Mouse (Mus musculus) midbrain, embryonic 12.5 days (tissue): ENCODE data around the gene Cnn2. TPM values are rescaled to one million over a fixed set of nuclear protein-coding genes. Genes with fewer than 3 reads are reported as not detected.

ENCODE experiments used
- ATAC-seq: fragments of 200-750 bp; cut with Nextera tagmentation; 2 replicates; pipeline ENCODE4 v1.8.0; 2017; ENCODE audit warnings: low read depth, moderate TSS enrichment, moderate library complexity; ENCODE audit not compliant: low FRiP score
- H3K27ac ChIP-seq: fragments of 300-500 bp; sonication (generic); replicated peaks from 2 replicates; pipeline ENCODE4 v1.5.1; 2016; ENCODE audit warnings: mild to moderate bottlenecking
- H3K27me3 ChIP-seq: fragments of 300-500 bp; sonication (generic); 2 replicates; pipeline ENCODE4 v1.6.1; 2016; ENCODE audit warnings: mild to moderate bottlenecking
- H3K36me3 ChIP-seq: fragments of 300-500 bp; sonication (generic); 2 replicates; pipeline ENCODE4 v1.6.1; 2016
- H3K4me1 ChIP-seq: fragments of 300-500 bp; sonication (generic); 2 replicates; pipeline ENCODE4 v1.6.1; 2016
- H3K4me2 ChIP-seq: fragments of 300-500 bp; sonication (generic); replicated peaks from 2 replicates; pipeline ENCODE4 v1.6.1; 2016; ENCODE audit warnings: mild to moderate bottlenecking, moderate library complexity
- H3K4me3 ChIP-seq: fragments of 300-500 bp; sonication (generic); 2 replicates; pipeline ENCODE4 v1.5.1; 2016; ENCODE audit warnings: mild to moderate bottlenecking
- H3K9ac ChIP-seq: fragments of 300-500 bp; sonication (generic); replicated peaks from 2 replicates; pipeline ENCODE4 v1.6.1; 2016; ENCODE audit warnings: mild to moderate bottlenecking, moderate library complexity
- H3K9me3 ChIP-seq: fragments of 300-500 bp; sonication (generic); 2 replicates; pipeline ENCODE4 v1.6.1; 2016; ENCODE audit warnings: mild to moderate bottlenecking
- WGBS: fragments of 180-500 bp; shearing (Covaris S2); methylation state at CpG from one replicate; pipeline ENCODE4 v1.1.7; 2016; 5-methylcytosine and 5-hydroxymethylcytosine counted together
- polyA plus RNA-seq: library from polyadenylated mRNA; unstranded; fragments of >200 nt; fragmentation: Nextera tagmentation; extraction: Ambion mirVana; gene quantifications from 2 replicates; pipeline ENCODE4 v1.2.1, GENCODE M21; 2016

Cnn2 gene
- polyA plus RNA-seq, 1 experiment from 2014 or later: 168 TPM

GRCm38 (mm10) chr10:80015583-80015982, 27.2 kb downstream of the Cnn2 start:
- H3K9me3 ChIP-seq: 0 out of 2 replicates have a peak, but pooled peaks cover 7% of the 10 kb centered on the region
- peaks cover 16% of the 10 kb centered on the region; the same call in 1 of the 2 replicates for H3K36me3 ChIP-seq
- 81% methylated on average over 10 of the region's 10 CpGs for WGBS
- H3K9ac ChIP-seq: no peak overlapping the region
- H3K27ac ChIP-seq: no peak overlapping the region
- no peak overlapping the region for H3K4me3 ChIP-seq
- H3K4me2 ChIP-seq: no peak overlapping the region
- ATAC-seq: no peak
- peaks cover 85% of the 10 kb centered on the region for H3K27me3 ChIP-seq
- H3K4me1 ChIP-seq: peaks cover 14% of the 10 kb centered on the region

- no peak within 1 kb of the TSS for H3K4me2 ChIP-seq
- no peak for ATAC-seq
- H3K9me3 ChIP-seq: no peaks in the 10 kb centered on the region
- peaks cover 14% of the 10 kb centered on the region for H3K4me1 ChIP-seq
- H3K27ac ChIP-seq: no peak within 1 kb of the TSS
- no peak within 1 kb of the TSS for H3K9ac ChIP-seq
- peaks cover 91% of the 10 kb centered on the region for H3K27me3 ChIP-seq
- H3K36me3 ChIP-seq: peaks cover 7% of the 10 kb centered on the region; the same call in 1 of the 2 replicates
- no peak within 1 kb of the TSS for H3K4me3 ChIP-seq
- WGBS: 68% methylated on average over 11 of the region's 11 CpGs
Measured at GRCm38 (mm10) chr10:80016511-80016910, 28.1 kb downstream of the Cnn2 start, which contains the start of gene Arhgap45. Gene Arhgap45 (plus strand): TSS chr10:80016653.

- H3K4me3 ChIP-seq: no peak overlapping the region
- no peak overlapping the region for H3K9ac ChIP-seq
- no peaks in the 10 kb centered on the region for H3K9me3 ChIP-seq
- peaks cover 14% of the 10 kb centered on the region for H3K4me1 ChIP-seq
- peaks cover 87% of the 10 kb centered on the region for H3K27me3 ChIP-seq
- H3K4me2 ChIP-seq: no peak overlapping the region
- H3K27ac ChIP-seq: no peak overlapping the region
- WGBS: 90% methylated on average over 10 of the region's 10 CpGs
- ATAC-seq: no peak
- H3K36me3 ChIP-seq: peaks cover 3% of the 10 kb centered on the region; the same call in 1 of the 2 replicates
Measured at GRCm38 (mm10) chr10:80016931-80017330, 28.5 kb downstream of the Cnn2 start.

- Histone ChIP-seq H3K27me3 (peaks cover 83% of the 10 kb centered on the region), H3K4me3 (no peak overlapping the region), H3K4me1 (peaks cover 14% of the 10 kb centered on the region), H3K9ac (no peak overlapping the region), H3K4me2 (no peak overlapping the region), H3K27ac (no peak overlapping the region), H3K9me3 (no peaks in the 10 kb centered on the region), H3K36me3 (no peaks in the 10 kb centered on the region)
- 77% methylated on average over 3 of the region's 3 CpGs for WGBS
- no peak for ATAC-seq
Measured at GRCm38 (mm10) chr10:80017361-80017760, 29.0 kb downstream of the Cnn2 start.

GRCm38 (mm10) chr10:80017771-80018170, 29.4 kb downstream of the Cnn2 start:
- WGBS: 82% methylated on average over 14 of the region's 14 CpGs
- Histone ChIP-seq H3K9ac (no peak overlapping the region), H3K4me2 (no peak overlapping the region), H3K4me3 (no peak overlapping the region), H3K9me3 (no peaks in the 10 kb centered on the region), H3K36me3 (no peaks in the 10 kb centered on the region), H3K27me3 (peaks cover 79% of the 10 kb centered on the region), H3K27ac (no peak overlapping the region), H3K4me1 (peaks cover 14% of the 10 kb centered on the region)
- no peak for ATAC-seq

- H3K27ac ChIP-seq: no peak overlapping the region
- no peaks in the 10 kb centered on the region for H3K36me3 ChIP-seq
- no peak overlapping the region for H3K4me3 ChIP-seq
- H3K4me2 ChIP-seq: no peak overlapping the region
- ATAC-seq: no peak
- H3K9me3 ChIP-seq: no peaks in the 10 kb centered on the region
- 7% methylated on average over 14 of the region's 15 CpGs for WGBS
- peaks cover 14% of the 10 kb centered on the region for H3K4me1 ChIP-seq
- H3K27me3 ChIP-seq: peaks cover 69% of the 10 kb centered on the region
- H3K9ac ChIP-seq: 0 out of 2 replicates have a peak overlapping the region, but pooled peaks have one; percentile 49
Measured at GRCm38 (mm10) chr10:80018739-80019297, 30.4 kb downstream of the Cnn2 start.

- H3K4me1 ChIP-seq: peaks cover 14% of the 10 kb centered on the region
- H3K9me3 ChIP-seq: no peaks in the 10 kb centered on the region
- ATAC-seq: 0 out of 2 replicates have a peak, but pooled peaks have one; percentile 34
- WGBS: 5% methylated on average over 20 of the region's 20 CpGs
- peaks cover 61% of the 10 kb centered on the region for H3K27me3 ChIP-seq
- H3K9ac ChIP-seq: peak overlapping the region; percentile 49; the same call in 1 of the 2 replicates
- H3K36me3 ChIP-seq: no peaks in the 10 kb centered on the region
- H3K27ac ChIP-seq: no peak overlapping the region
- peak overlapping the region; percentile 17; the same call in 1 of the 2 replicates for H3K4me3 ChIP-seq
- peak overlapping the region; percentile 39 for H3K4me2 ChIP-seq
Measured at GRCm38 (mm10) chr10:80019471-80020131, 31.2 kb downstream of the Cnn2 start.

- peaks cover 14% of the 10 kb centered on the region for H3K4me1 ChIP-seq
- peaks cover 55% of the 10 kb centered on the region for H3K27me3 ChIP-seq
- H3K4me2 ChIP-seq: peak overlapping the region; percentile 39
- no peaks in the 10 kb centered on the region for H3K36me3 ChIP-seq
- ATAC-seq: no peak
- H3K9me3 ChIP-seq: no peaks in the 10 kb centered on the region
- no peak overlapping the region for H3K27ac ChIP-seq
- 16% methylated on average over 11 of the region's 11 CpGs for WGBS
- H3K4me3 ChIP-seq: peak overlapping the region; percentile 17; the same call in 1 of the 2 replicates
- no peak overlapping the region for H3K9ac ChIP-seq
Measured at GRCm38 (mm10) chr10:80020191-80020590, 31.8 kb downstream of the Cnn2 start.

GRCm38 (mm10) chr10:80020603-80021319, 32.4 kb downstream of the Cnn2 start:
- Histone ChIP-seq H3K36me3 (no peaks in the 10 kb centered on the region), H3K4me1 (peaks cover 14% of the 10 kb centered on the region), H3K27me3 (peaks cover 50% of the 10 kb centered on the region), H3K27ac (no peak overlapping the region), H3K9ac (no peak overlapping the region), H3K4me3 (no peak overlapping the region), H3K9me3 (no peaks in the 10 kb centered on the region), H3K4me2 (no peak overlapping the region)
- 82% methylated on average over 18 of the region's 18 CpGs for WGBS
- ATAC-seq: no peak

- no peak overlapping the region for H3K9ac ChIP-seq
- H3K4me1 ChIP-seq: peaks cover 14% of the 10 kb centered on the region
- H3K4me2 ChIP-seq: no peak overlapping the region
- no peaks in the 10 kb centered on the region for H3K9me3 ChIP-seq
- no peak for ATAC-seq
- no peak overlapping the region for H3K4me3 ChIP-seq
- H3K36me3 ChIP-seq: no peaks in the 10 kb centered on the region
- WGBS: 92% methylated on average over 13 of the region's 13 CpGs
- peaks cover 44% of the 10 kb centered on the region for H3K27me3 ChIP-seq
- H3K27ac ChIP-seq: no peak overlapping the region
Measured at GRCm38 (mm10) chr10:80021320-80021641, 32.9 kb downstream of the Cnn2 start.

- Histone ChIP-seq H3K27me3 (peaks cover 36% of the 10 kb centered on the region), H3K4me1 (peaks cover 14% of the 10 kb centered on the region), H3K4me2 (no peak overlapping the region), H3K36me3 (no peaks in the 10 kb centered on the region), H3K27ac (no peak overlapping the region), H3K9me3 (no peaks in the 10 kb centered on the region), H3K4me3 (no peak overlapping the region), H3K9ac (no peak overlapping the region)
- 92% methylated on average over 12 of the region's 12 CpGs for WGBS
- no peak for ATAC-seq
Measured at GRCm38 (mm10) chr10:80022164-80022563, 33.8 kb downstream of the Cnn2 start.

- no peak overlapping the region for H3K27ac ChIP-seq
- ATAC-seq: no peak
- no peak overlapping the region for H3K9ac ChIP-seq
- no peak overlapping the region for H3K4me2 ChIP-seq
- H3K4me1 ChIP-seq: peaks cover 14% of the 10 kb centered on the region
- WGBS: 95% methylated on average over 8 of the region's 8 CpGs
- no peaks in the 10 kb centered on the region for H3K36me3 ChIP-seq
- H3K4me3 ChIP-seq: no peak overlapping the region
- H3K9me3 ChIP-seq: no peaks in the 10 kb centered on the region
- H3K27me3 ChIP-seq: peaks cover 29% of the 10 kb centered on the region
Measured at GRCm38 (mm10) chr10:80022806-80023205, 34.4 kb downstream of the Cnn2 start.
